Mouse (Mus musculus): ENCODE data around the gene Gpr132. TPM values are rescaled to one million over a fixed set of nuclear protein-coding genes. Genes with fewer than 3 reads are reported as not detected.

The Gpr132 gene
- total and polyA plus RNA-seq, 3 experiments, result 5.4 to 6.5 TPM; not detected in 1

DNA sequence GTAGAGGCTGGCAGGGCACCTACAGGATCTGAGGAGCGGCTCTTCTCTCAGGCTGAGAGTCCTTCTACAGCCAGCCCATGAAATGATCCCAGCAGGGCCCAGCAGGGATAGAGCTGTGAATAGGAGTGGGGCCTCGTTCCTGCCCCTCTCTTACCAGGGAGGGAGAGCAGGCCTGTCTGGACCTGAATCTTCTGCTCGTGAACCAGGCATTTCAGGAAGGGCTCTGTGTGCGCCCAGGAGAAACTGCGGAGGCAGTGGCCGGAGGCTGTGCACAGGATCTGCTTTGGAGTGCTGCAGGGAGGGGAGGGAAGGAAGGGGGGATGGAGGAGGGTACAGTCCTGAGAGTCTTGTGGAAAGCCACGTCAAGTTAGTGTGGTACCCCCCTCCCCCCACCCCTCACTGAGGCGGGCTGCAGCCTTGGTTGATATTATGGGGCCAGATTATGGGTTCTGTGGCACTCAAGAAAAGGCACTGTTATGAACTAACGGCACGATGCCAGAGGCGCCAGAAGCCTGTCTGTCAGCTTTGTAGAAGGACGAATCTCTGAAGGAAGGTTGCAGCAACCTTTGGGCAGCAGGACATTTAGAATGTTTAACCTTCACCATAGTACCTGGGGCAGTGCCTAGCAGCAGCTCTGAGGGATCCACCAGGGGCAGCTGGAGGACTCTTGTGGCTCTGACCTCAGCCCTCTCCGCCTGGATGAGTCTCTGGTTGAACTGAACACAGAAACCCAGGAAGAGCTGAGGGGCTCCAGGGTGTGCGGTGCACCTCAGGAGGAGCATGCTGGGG is 53.2 kb downstream of the Gpr132 start:
- Histone ChIP-seq H3K4me1 (ENCODE audit: control insufficient read depth in 1 of 2, insufficient read depth in 2 of 2, low read length in 2 of 2) (no peaks in the 10 kb centered on the region; a peak in 1 of 4 replicates), H3K36me3 (ENCODE audit: control insufficient read depth in 1 of 2, insufficient read depth in 2 of 2, low read length in 2 of 2) (peaks cover 0 to 3% of the 10 kb centered on the region in 2 experiments; a peak in 1 of 4 replicates), H3K27me3 (ENCODE audit: control insufficient read depth in 1 of 2, insufficient read depth in 2 of 2, low read length in 2 of 2) (no peaks in the 10 kb centered on the region), H3K79me2 (ENCODE audit: control insufficient read depth, insufficient read depth, low read length, poor library complexity) (peaks cover 1% of the 10 kb centered on the region; the same call in 1 of the 2 replicates), H3K27ac (ENCODE audit: control insufficient read depth, low read depth, low read length) (no peak overlapping the region), H3K4me3 (ENCODE audit: control insufficient read depth in 1 of 2, insufficient read depth in 1 of 2, low read depth in 2 of 2, low read length in 2 of 2) (no peak overlapping the region), H3K9ac (ENCODE audit: control insufficient read depth, low read depth, low read length, poor library complexity, severe bottlenecking) (no peak overlapping the region), H3K9me3 (replicated peaks; ENCODE audit: insufficient read depth, low read length) (no peaks in the 10 kb centered on the region)
- DNase-seq (ENCODE audit: low read depth, low spot score), result no peak
- TF ChIP-seq TBP (IDR thresholded peaks at IDR 0.05; ENCODE audit: low read depth, low read length) (no peak), POLR2AphosphoS5 (IDR thresholded peaks at IDR 0.05; ENCODE audit: borderline replicate concordance, low read depth, low read length) (no peak), MAX (IDR thresholded peaks at IDR 0.05; ENCODE audit: low read length) (no peak), ETS1 (IDR thresholded peaks at IDR 0.05; ENCODE audit: low read depth, low read length) (no peak), UBTF (IDR thresholded peaks at IDR 0.05; ENCODE audit: borderline replicate concordance, insufficient read depth, low read depth, low read length) (no peak), CTCF (IDR thresholded peaks at IDR 0.05 in 2 of 3, conservative IDR thresholded peaks at IDR 0.05 in 1 of 3; ENCODE audit: control insufficient read depth in 1 of 3, insufficient read depth in 1 of 3, low read depth in 2 of 3, low read length in 3 of 3, poor library complexity in 1 of 3, severe bottlenecking in 1 of 3) (no peak), MYB (IDR thresholded peaks at IDR 0.05; ENCODE audit: low read depth, low read length) (no peak), TCF12 (IDR thresholded peaks at IDR 0.05; ENCODE audit: low read depth, low read length) (no peak), TAL1 (IDR thresholded peaks at IDR 0.05; ENCODE audit: low read length) (no peak)

DNA sequence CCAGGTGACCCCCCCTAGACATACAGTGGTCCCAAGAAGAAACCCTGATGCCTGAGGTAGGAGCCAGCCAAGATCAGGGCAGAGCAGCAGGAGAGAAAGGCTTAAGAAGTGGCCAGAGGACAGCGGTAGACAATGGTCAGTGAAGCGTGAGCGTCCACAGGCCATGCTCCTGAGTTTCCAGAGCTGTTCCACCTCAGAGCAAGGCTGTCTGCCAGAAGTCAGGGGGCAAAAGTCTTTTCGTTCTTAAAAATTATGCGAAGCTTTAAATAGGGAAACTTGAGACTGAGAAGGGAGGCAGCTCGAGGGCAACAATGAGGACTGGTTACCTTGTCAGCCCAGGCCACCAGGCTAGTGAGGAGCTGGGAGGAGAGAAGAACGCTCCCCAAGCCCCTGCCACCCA is 54.7 kb downstream of the Gpr132 start:
- Histone ChIP-seq H3K79me2 (ENCODE audit: control insufficient read depth, insufficient read depth, low read length, poor library complexity) (no peaks in the 10 kb centered on the region; the same call in 1 of the 2 replicates), H3K36me3 (ENCODE audit: control insufficient read depth in 1 of 2, insufficient read depth in 2 of 2, low read length in 2 of 2) (peaks cover 0 to 4% of the 10 kb centered on the region in 2 experiments; a peak in 1 of 4 replicates), H3K9ac (ENCODE audit: control insufficient read depth, low read depth, low read length, poor library complexity, severe bottlenecking) (no peak overlapping the region), H3K4me1 (ENCODE audit: control insufficient read depth in 1 of 2, insufficient read depth in 2 of 2, low read length in 2 of 2) (peaks cover 0 to 6% of the 10 kb centered on the region in 2 experiments; a peak in 3 of 4 replicates), H3K27ac (ENCODE audit: control insufficient read depth, low read depth, low read length) (no peak overlapping the region), H3K4me3 (ENCODE audit: control insufficient read depth in 1 of 2, insufficient read depth in 1 of 2, low read depth in 2 of 2, low read length in 2 of 2) (no peak overlapping the region), H3K9me3 (replicated peaks; ENCODE audit: insufficient read depth, low read length) (no peaks in the 10 kb centered on the region), H3K27me3 (ENCODE audit: control insufficient read depth in 1 of 2, insufficient read depth in 2 of 2, low read length in 2 of 2) (no peaks in the 10 kb centered on the region)
- TF ChIP-seq POLR2AphosphoS2 (IDR thresholded peaks at IDR 0.05; ENCODE audit: low read length) (no peak), POLR2A (IDR thresholded peaks at IDR 0.05; ENCODE audit: control insufficient read depth in 1 of 2, insufficient read depth in 1 of 2, low read depth in 1 of 2, low read length in 2 of 2, poor library complexity in 1 of 2) (0 out of 4 replicates have a peak, but pooled peaks of 1 of the 2 experiments have one; percentile 21), MAFK (IDR thresholded peaks at IDR 0.05; ENCODE audit: borderline replicate concordance, low read depth, low read length) (no peak), ZC3H11A (IDR thresholded peaks at IDR 0.05; ENCODE audit: low read depth, low read length) (no peak)
- DNase-seq (ENCODE audit: low read depth, low spot score), result no peak

Measured in MEL (cell line).